Mouse (Mus musculus) limb, embryonic 14.5 days (tissue): ENCODE results near the gene Mxra7. TPM values are rescaled to one million over a fixed set of nuclear protein-coding genes. Genes with fewer than 3 reads are reported as not detected.
A peak's percentile ranks its signal among the peaks of the same experiment; 100 is the strongest.

Experiments
- ATAC-seq: fragments of 200-750 bp; cut with Nextera tagmentation; 2 replicates; pipeline ENCODE4 v1.8.0; 2017; ENCODE audit warnings: low read depth, moderate number of reproducible peaks, moderate TSS enrichment; ENCODE audit not compliant: low FRiP score
- DNase-seq: peaks from one replicate; pipeline ENCODE4 v3.0.0-alpha.2; 2015; ENCODE audit warnings: low spot score
- H3K27ac ChIP-seq: fragments of 300-500 bp; sonication (generic); replicated peaks from 2 replicates; pipeline ENCODE4 v1.5.1; 2014; ENCODE audit warnings: low read depth, mild to moderate bottlenecking, low read length, moderate library complexity, mixed read lengths
- H3K27me3 ChIP-seq: fragments of 300-500 bp; sonication (generic); 2 replicates; pipeline ENCODE4 v1.6.1; 2014; ENCODE audit warnings: low read length, mixed read lengths; ENCODE audit not compliant: control insufficient read depth, insufficient read depth
- H3K36me3 ChIP-seq: fragments of 300-500 bp; sonication (generic); 2 replicates; pipeline ENCODE4 v1.6.1; 2014; ENCODE audit warnings: mild to moderate bottlenecking, low read length, moderate library complexity, mixed read lengths; ENCODE audit not compliant: control insufficient read depth, insufficient read depth
- H3K4me1 ChIP-seq: fragments of 300-500 bp; sonication (generic); 2 replicates; pipeline ENCODE4 v1.6.1; 2014; ENCODE audit warnings: antibody characterized with exemption, low read length, mixed read lengths; ENCODE audit not compliant: control insufficient read depth, insufficient read depth
- H3K4me2 ChIP-seq: fragments of 300-500 bp; sonication (generic); replicated peaks from 2 replicates; pipeline ENCODE4 v1.6.1; 2014; ENCODE audit warnings: low read depth, mild to moderate bottlenecking, low read length, moderate library complexity; ENCODE audit not compliant: severe bottlenecking
- H3K4me3 ChIP-seq: fragments of 300-500 bp; sonication (generic); replicated peaks from 2 replicates; pipeline ENCODE4 v1.5.1; 2014; ENCODE audit warnings: low read length
- H3K9ac ChIP-seq: fragments of 300-500 bp; sonication (generic); 2 replicates; pipeline ENCODE4 v1.6.1; 2014; ENCODE audit warnings: mild to moderate bottlenecking, low read depth, low read length, moderate library complexity; ENCODE audit not compliant: severe bottlenecking
- H3K9me3 ChIP-seq: fragments of 300-500 bp; sonication (generic); 2 replicates; pipeline ENCODE4 v1.6.1; 2016; ENCODE audit warnings: low read length; ENCODE audit not compliant: control insufficient read depth
- POLR2A ChIP-seq: fragments of 200-500 bp; IDR thresholded peaks from 2 replicates; pipeline ENCODE4 v1.8.0; 2012; ENCODE audit warnings: inconsistent platforms, mild to moderate bottlenecking, moderate library complexity, borderline replicate concordance; ENCODE audit not compliant: insufficient read depth, insufficient read length; ENCODE audit errors: extremely low read depth
- WGBS: fragments of 180-500 bp; shearing (Covaris S2); extraction: QIAGEN DNeasy Blood & Tissue Kit; methylation state at CpG from one replicate; pipeline ENCODE4 v1.1.7; 2014; 5-methylcytosine and 5-hydroxymethylcytosine counted together
- polyA plus RNA-seq, 2 experiments: library from polyadenylated mRNA; depleted of rRNA in 1 of 2; stranded (reverse) in 1 of 2; unstranded in 1 of 2; fragments of >200 nt; fragmentation: Nextera tagmentation in 1 of 2; extraction: Ambion mirVana in 1 of 2; gene quantifications; 2 replicates each; pipeline versions ENCODE4 v1.2.1 to v1.2.3; 2012 to 2014

Gene Mxra7
- polyA plus RNA-seq, 2 experiments: 11.0 to 21.9 TPM

GRCm38 (mm10) chr11:116821057-116821940 is 6.5 kb downstream of the Mxra7 start:
- no peaks in the 10 kb centered on the region for H3K36me3 ChIP-seq
- no peak for ATAC-seq
- no peak overlapping the region for H3K4me3 ChIP-seq
- peaks cover 10% of the 10 kb centered on the region; the same call in 1 of the 2 replicates for H3K4me1 ChIP-seq
- H3K27ac ChIP-seq: no peak overlapping the region
- H3K4me2 ChIP-seq: no peak overlapping the region
- TF ChIP-seq POLR2A: no peak
- no peak for DNase-seq
- no peak overlapping the region for H3K9ac ChIP-seq
- 71% methylated on average over 13 of the region's 13 CpGs for WGBS
- no peaks in the 10 kb centered on the region for H3K27me3 ChIP-seq
- no peaks in the 10 kb centered on the region for H3K9me3 ChIP-seq

- no peak for TF ChIP-seq POLR2A
- H3K36me3 ChIP-seq: no peaks in the 10 kb centered on the region
- H3K4me1 ChIP-seq: peaks cover 12% of the 10 kb centered on the region
- WGBS: 86% methylated on average over 5 of the region's 5 CpGs
- H3K4me2 ChIP-seq: no peak overlapping the region
- no peak overlapping the region for H3K4me3 ChIP-seq
- H3K27me3 ChIP-seq: no peaks in the 10 kb centered on the region
- H3K27ac ChIP-seq: 0 out of 2 replicates have a peak overlapping the region, but pooled peaks have one; percentile 9
- no peaks in the 10 kb centered on the region for H3K9me3 ChIP-seq
- DNase-seq (no peak), ATAC-seq (no peak)
- H3K9ac ChIP-seq: no peak overlapping the region
These were observed 7.8 kb downstream of the Mxra7 start for GRCm38 (mm10) chr11:116819932-116820593.

DNA sequence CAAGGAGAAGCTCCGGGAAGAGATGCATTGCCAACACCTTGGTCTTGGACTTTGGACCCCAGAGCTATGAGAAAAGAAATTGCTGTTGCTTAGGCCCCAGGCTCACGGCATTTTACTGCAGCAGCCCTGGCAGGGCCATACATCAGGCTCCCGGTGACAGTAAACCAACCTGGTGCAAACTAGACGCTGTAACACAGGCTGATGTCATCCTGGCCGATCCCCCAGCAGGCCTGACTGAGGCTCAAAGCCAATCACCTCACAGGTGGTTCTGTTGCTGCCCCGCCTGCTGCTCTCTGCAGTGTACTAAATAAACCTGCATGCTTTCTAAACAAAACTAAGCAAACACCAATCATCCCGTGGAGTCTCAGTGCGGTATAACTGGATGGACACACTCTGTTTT is 9.1 kb downstream of the Mxra7 start:
- 35% methylated on average over 8 of the region's 8 CpGs for WGBS
- Histone ChIP-seq H3K4me1 (peaks cover 25% of the 10 kb centered on the region), H3K4me3 (no peak overlapping the region)

GRCm38 (mm10) chr11:116817567-116817966 is 10.3 kb downstream of the Mxra7 start:
- H3K4me3 ChIP-seq: no peak overlapping the region
- TF ChIP-seq POLR2A: no peak
- no peaks in the 10 kb centered on the region for H3K27me3 ChIP-seq
- peaks cover 37% of the 10 kb centered on the region for H3K4me1 ChIP-seq
- WGBS: 91% methylated on average over 5 of the region's 5 CpGs
- H3K9me3 ChIP-seq: no peaks in the 10 kb centered on the region
- no peak for DNase-seq
- H3K27ac ChIP-seq: no peak overlapping the region
- ATAC-seq: no peak
- H3K4me2 ChIP-seq: no peak overlapping the region
- H3K9ac ChIP-seq: no peak overlapping the region
- H3K36me3 ChIP-seq: no peaks in the 10 kb centered on the region

More for the DNA sequence above, 9.1 kb downstream of the Mxra7 start:
- H3K27ac ChIP-seq: 0 out of 2 replicates have a peak overlapping the region, but pooled peaks have one; percentile 9
- TF ChIP-seq POLR2A: no peak
- H3K9me3 ChIP-seq: no peaks in the 10 kb centered on the region
- H3K4me2 ChIP-seq: no peak overlapping the region
- H3K36me3 ChIP-seq: no peaks in the 10 kb centered on the region
- H3K9ac ChIP-seq: no peak overlapping the region
- ATAC-seq (no peak), DNase-seq (no peak)
- H3K27me3 ChIP-seq: no peaks in the 10 kb centered on the region

DNA sequence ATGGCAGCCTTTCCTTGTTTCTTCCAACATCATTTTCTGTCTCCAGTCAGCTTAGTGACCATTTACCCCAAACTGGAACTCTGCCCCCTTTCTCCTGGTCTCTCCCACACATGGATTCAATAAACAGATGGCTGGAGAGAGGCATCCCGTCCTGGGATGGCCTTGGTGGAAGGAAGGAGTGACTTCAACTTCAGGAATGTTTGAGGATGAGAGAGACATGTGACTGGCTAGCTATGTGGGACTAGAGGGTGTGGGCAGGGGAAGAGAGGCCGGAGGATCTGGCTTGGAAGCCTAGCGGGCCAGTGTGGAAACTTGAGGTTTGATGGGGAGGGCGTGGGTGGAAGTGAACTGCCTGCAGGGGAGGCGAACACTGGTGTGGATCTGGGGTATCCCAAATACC is 11.1 kb downstream of the Mxra7 start:
- H3K9me3 ChIP-seq: no peaks in the 10 kb centered on the region
- H3K4me1 ChIP-seq: peaks cover 39% of the 10 kb centered on the region
- H3K36me3 ChIP-seq: no peaks in the 10 kb centered on the region
- no peak for ATAC-seq
- H3K4me3 ChIP-seq: no peak overlapping the region
- DNase-seq: no peak
- no peak overlapping the region for H3K27ac ChIP-seq
- no peak overlapping the region for H3K4me2 ChIP-seq
- H3K9ac ChIP-seq: no peak overlapping the region
- H3K27me3 ChIP-seq: no peaks in the 10 kb centered on the region
- no peak for TF ChIP-seq POLR2A
- 75% methylated on average over 5 of the region's 5 CpGs for WGBS
